Mouse (Mus musculus) bone marrow, adult 2 months (tissue): Measurements from ENCODE around the gene Clcn6. TPM values are rescaled to one million over a fixed set of nuclear protein-coding genes. Genes with fewer than 3 reads are reported as not detected.

Experiments
- H3K27ac ChIP-seq: fragments of 200-500 bp; 2 replicates; pipeline ENCODE4 v1.5.1; 2012; ENCODE audit warnings: low read depth, mild to moderate bottlenecking, control low read depth, inconsistent platforms, low read length; ENCODE audit not compliant: control insufficient read depth, poor library complexity, insufficient read depth
- H3K4me1 ChIP-seq: fragments of 200-500 bp; 2 replicates; pipeline ENCODE4 v1.6.1; 2011; ENCODE audit warnings: low read length; ENCODE audit not compliant: control insufficient read depth, insufficient read depth
- H3K4me3 ChIP-seq: fragments of 200-500 bp; replicated peaks from 2 replicates; pipeline ENCODE3; 2011; ENCODE audit warnings: mild to moderate bottlenecking, low read depth, low read length, control low read depth; ENCODE audit not compliant: control insufficient read depth
- CTCF ChIP-seq: fragments of 200-500 bp; IDR thresholded peaks from 2 replicates; pipeline ENCODE4 v1.5.1; 2011; ENCODE audit warnings: low read length, control low read depth; ENCODE audit not compliant: control insufficient read depth, insufficient read depth
- POLR2A ChIP-seq: fragments of 200-500 bp; IDR thresholded peaks from 2 replicates; pipeline ENCODE4 v1.6.1; 2011; ENCODE audit warnings: low read depth, mild to moderate bottlenecking, control low read depth, low read length, borderline replicate concordance; ENCODE audit not compliant: control insufficient read depth
- WGBS: fragments of 180-500 bp; shearing (Covaris S2); methylation state at CpG from one replicate; pipeline ENCODE4 v1.1.7; 2018; 5-methylcytosine and 5-hydroxymethylcytosine counted together
- polyA plus RNA-seq: library from polyadenylated mRNA; stranded (reverse); fragments of >200 nt; gene quantifications from 2 replicates; pipeline ENCODE4 v1.2.4, GENCODE M21; 2011; ENCODE audit warnings: low replicate concordance; ENCODE audit not compliant: missing spikeins, insufficient read depth, insufficient read length

Clcn6 gene
- polyA plus RNA-seq, 1 experiment = 6.8 TPM

DNA sequence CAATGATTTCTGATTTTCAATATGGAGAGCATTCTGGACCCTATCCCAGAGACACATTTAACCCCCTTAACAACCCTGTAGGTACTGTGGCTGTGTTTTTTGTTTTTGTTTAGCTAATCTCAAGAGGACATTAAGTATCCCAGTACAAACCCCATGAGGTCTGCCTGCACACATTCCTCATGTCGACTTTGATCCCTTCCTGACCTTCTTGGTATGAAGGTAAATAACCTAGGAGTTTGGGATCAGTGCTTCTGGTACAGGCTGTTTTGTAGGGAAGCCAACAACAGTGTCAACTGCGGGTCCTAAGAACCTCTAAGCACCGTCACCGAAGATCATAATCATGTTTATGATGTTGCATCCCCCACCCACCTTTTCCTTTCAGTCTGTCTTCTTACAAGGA is 60.9 kb downstream of the Clcn6 start:
- TF ChIP-seq POLR2A (no peak), CTCF (no peak)
- Histone ChIP-seq H3K4me3 (no peak overlapping the region), H3K4me1 (no peaks in the 10 kb centered on the region), H3K27ac (no peak overlapping the region)
- 68% methylated on average over 4 of the region's 4 CpGs for WGBS

DNA sequence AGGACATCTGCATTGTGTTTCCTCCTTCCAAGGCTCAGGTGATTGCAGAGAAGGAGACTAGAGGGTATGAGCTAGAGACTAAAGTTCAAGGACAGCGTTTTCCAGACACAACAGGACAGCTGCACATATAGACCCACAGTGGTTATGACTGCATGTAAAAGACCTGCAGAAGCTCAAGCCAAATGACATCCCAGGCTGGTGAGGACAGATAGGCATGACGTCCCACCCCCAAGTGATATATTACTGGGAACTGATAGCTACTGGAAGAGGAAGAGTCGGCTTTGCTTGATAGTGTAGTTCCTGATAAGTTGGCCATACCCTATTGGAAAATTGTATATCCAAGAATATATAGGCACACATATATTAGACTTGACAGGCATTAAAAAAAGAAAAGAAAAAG is 62.4 kb downstream of the Clcn6 start:
- 63% methylated on average over 3 of the region's 3 CpGs for WGBS
- Histone ChIP-seq H3K4me3 (no peak overlapping the region), H3K4me1 (no peaks in the 10 kb centered on the region), H3K27ac (no peak overlapping the region)
- no peak for TF ChIP-seq CTCF
- no peak for TF ChIP-seq POLR2A

DNA sequence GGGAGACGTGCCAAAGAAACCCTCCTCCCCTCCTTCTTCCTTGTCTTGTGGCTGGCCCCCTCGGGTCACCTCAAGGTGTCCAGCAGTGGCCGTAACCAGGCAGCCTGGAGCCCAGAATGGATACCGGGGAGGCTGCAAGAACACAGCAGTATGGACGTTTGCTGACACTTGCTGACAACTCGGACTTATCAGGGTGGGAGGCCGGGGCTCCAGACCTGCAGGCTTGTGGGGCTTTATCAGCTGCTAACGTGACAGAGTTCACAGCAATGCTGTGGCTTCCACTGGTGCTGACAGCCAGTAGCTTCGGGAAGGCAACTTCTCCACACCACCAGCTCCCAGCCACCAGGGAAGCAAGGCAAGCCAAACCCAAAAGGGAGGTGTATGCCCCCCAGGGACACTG is 69.3 kb downstream of the Clcn6 start:
- Histone ChIP-seq H3K27ac (no peak overlapping the region; the same call in 1 of the 2 replicates), H3K4me3 (no peak overlapping the region), H3K4me1 (no peaks in the 10 kb centered on the region)
- 45% methylated on average over 9 of the region's 9 CpGs for WGBS
- no peak for TF ChIP-seq POLR2A
- TF ChIP-seq CTCF = no peak

DNA sequence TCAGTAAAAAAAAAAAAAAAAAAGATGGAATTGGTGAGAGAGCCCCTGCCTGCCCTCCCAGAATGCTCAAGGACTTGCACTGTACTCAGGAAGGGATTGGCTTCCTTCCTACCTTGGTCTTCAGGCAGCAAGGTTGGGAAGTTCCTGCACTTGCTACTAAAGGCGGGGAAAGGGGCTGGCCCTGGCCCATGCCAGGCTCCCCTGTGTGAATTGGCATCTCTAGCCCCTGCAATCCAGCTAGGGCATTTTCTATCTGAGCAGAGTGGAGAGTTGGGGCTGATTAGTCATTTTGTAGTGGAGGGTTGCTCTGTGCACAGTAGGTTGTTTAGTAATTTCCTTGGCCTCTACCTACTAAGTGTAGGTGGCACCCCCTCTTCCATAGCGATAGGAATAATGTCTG is 69.8 kb downstream of the Clcn6 start:
- H3K4me3 ChIP-seq = no peak overlapping the region
- no peak overlapping the region for H3K27ac ChIP-seq
- WGBS = 67% methylated on average over 2 of the region's 2 CpGs
- H3K4me1 ChIP-seq = no peaks in the 10 kb centered on the region
- no peak for TF ChIP-seq CTCF
- TF ChIP-seq POLR2A = no peak

DNA sequence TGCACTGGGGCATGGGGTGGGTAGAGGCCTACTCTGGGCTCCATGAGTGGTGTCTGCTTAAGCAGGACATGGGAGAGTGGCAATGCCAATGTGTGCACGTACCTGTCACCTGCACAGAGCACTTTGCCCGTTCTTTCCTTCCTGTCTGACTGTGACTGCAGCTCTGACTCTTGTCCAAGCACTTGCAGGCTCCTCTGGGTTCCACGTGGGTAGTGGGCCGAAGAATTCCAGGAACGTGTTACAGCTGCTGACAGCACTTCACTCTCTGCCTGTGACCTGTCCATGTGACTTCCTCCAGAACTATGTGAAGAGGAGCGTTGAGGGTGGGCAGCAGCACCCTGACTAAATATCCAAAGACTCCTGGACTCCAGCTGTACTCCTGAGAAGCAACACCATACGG is 72.9 kb downstream of the Clcn6 start:
- Histone ChIP-seq H3K4me3 (no peak overlapping the region), H3K4me1 (no peaks in the 10 kb centered on the region), H3K27ac (no peak overlapping the region)
- TF ChIP-seq CTCF (no peak), POLR2A (no peak)
- WGBS = 59% methylated on average over 7 of the region's 7 CpGs

DNA sequence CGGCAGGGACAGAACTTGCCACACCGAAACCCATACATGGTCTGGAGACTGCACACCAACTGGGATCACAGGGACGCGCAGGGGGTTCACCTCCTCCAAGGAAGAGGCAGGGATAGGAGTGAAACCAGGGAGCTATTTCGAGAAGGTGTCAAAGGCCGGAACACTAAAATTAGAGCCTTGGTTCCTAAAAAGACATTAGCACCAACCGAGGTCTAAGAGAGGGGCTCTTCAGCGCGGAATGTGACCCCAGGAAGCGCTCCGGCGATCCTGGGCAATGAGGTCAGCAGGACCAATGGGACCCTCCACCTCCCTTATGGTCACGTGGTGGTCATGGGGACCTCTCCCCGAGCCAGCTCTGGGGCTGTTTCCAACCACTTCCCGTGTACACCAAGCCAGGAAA is 75.0 kb downstream of the Clcn6 start:
- Histone ChIP-seq H3K27ac (no peak overlapping the region), H3K4me3 (no peak overlapping the region), H3K4me1 (no peaks in the 10 kb centered on the region)
- WGBS = 81% methylated on average over 15 of the region's 15 CpGs
- TF ChIP-seq CTCF = no peak
- TF ChIP-seq POLR2A = no peak

DNA sequence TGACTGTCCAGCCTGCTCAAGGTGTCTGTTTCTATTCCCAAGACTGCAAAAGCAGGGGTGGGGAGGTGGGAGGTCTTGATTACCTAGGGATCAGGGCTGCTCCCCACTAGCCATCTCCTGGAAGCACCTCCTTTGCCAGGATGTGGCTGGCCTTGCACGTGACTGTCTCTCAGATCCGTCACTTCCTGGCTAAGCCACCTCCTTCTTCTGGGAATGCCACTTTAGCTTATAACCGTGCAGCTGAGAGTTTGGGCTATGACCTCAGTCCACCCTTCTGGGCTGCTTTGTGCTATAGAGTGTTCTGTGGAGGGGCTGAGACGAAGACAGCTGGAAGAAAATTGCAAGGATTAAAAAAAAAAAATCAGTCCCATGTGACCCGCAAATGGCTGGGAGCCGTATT is 75.8 kb downstream of the Clcn6 start:
- 52% methylated on average over 6 of the region's 6 CpGs for WGBS
- H3K27ac ChIP-seq = no peak overlapping the region
- no peaks in the 10 kb centered on the region for H3K4me1 ChIP-seq
- TF ChIP-seq CTCF = no peak
- no peak for TF ChIP-seq POLR2A
- H3K4me3 ChIP-seq = no peak overlapping the region

DNA sequence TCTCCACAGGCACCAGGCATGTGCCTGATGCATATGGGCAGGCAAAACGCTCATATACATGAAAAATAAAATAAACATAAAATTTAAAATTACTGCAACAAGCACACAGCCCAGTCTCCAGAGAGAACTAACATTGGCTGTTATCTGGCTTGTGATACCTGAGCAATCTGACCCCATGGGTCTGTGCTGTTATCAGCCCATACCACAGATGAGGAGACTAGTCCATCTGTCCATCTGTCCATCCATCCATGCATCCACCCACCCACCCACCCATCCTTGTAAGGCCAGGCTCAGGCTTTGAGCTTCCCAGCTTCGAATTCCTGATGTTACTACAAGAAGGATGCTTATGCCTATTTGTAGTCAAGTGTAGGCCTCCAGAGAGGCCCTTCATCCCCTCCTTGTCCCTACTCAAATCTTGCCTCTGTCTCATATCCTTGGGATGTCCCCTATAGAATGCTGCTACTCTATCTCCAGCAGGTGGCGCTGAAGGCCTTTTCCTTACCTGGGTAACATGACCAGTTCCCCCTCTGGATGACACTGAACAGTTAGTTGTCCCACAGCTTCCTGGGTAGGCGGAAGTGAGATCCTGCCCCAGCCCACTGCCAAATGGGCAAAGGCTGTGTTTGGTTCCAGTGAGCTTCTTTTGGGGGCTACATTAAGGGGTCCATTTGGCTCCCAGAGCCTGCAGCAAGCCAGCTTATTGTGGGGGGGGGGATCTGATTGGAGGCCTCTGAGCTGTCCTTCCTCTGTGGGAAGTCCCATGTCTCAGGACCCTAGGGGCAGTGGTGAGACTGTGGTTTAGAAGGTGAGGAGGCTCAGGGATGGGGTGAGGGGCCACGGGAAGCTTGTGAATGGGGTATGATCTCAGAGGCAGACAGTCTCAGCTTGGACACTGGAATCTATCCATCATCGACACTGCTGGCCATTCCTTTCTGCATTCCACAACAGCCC is 78.5 kb downstream of the Clcn6 start:
- H3K4me1 ChIP-seq = no peaks in the 10 kb centered on the region
- 37% methylated on average over 6 of the region's 6 CpGs for WGBS
- no peak overlapping the region for H3K27ac ChIP-seq
- no peak overlapping the region for H3K4me3 ChIP-seq
- no peak for TF ChIP-seq POLR2A
- TF ChIP-seq CTCF = peak; percentile 71

DNA sequence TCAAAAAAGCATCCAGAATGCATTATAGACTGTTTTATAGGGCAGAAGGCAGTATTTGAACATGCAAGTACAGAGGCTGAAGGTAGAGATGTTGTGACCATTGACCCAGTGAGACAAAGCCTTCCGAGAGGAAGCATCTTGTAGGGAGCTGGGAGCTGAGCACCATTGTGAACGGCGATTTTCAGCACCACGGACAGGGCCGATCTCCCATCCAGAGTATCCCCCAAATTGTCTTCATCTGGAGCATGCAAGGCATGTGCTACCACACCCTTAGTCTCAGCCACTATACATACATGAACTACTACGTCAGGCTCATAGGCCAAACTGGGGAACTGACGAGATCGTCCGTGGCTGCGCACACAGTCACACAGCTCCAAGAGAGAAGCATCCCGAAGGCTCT is 81.5 kb downstream of the Clcn6 start:
- no peaks in the 10 kb centered on the region for H3K4me1 ChIP-seq
- WGBS = 41% methylated on average over 11 of the region's 11 CpGs
- H3K27ac ChIP-seq = no peak overlapping the region
- TF ChIP-seq POLR2A = no peak
- no peak for TF ChIP-seq CTCF
- H3K4me3 ChIP-seq = no peak overlapping the region

Other genes starting within 250 kb of the Clcn6 start
- gene Zfp984, start 229.0 kb downstream of the Clcn6 start, polyA plus RNA-seq = 6.1 and 13.8 TPM in 2 replicates
- 2.0 and 4.5 TPM in 2 replicates for gene Zfp933, start 190.5 kb downstream of the Clcn6 start, polyA plus RNA-seq
- gene Miip, start 170.0 kb downstream of the Clcn6 start, polyA plus RNA-seq = 88.5 and 129 TPM in 2 replicates
- gene Fv1, start 169.8 kb downstream of the Clcn6 start, polyA plus RNA-seq = 2.1 and 3.3 TPM in 2 replicates
- gene Mfn2, start 134.1 kb downstream of the Clcn6 start, polyA plus RNA-seq = 12.1 and 23.5 TPM in 2 replicates
- 5.6 and 10.2 TPM in 2 replicates for gene Plod1, start 102.1 kb downstream of the Clcn6 start, polyA plus RNA-seq
- gene 2510039O18Rik, start 97.9 kb downstream of the Clcn6 start, polyA plus RNA-seq = 12.4 and 19.6 TPM in 2 replicates
- gene Nppb, start 53.0 kb downstream of the Clcn6 start, polyA plus RNA-seq = not detected in 2 replicates
- gene Nppa, start 38.1 kb downstream of the Clcn6 start, polyA plus RNA-seq = not detected in 2 replicates
- 5.2 and 9.6 TPM in 2 replicates for gene Mthfr, start 256 bp upstream of the Clcn6 start, polyA plus RNA-seq
- gene Agtrap, start 49.2 kb upstream of the Clcn6 start, polyA plus RNA-seq = 10.0 and 20.9 TPM in 2 replicates
- 7.4 and 13.9 TPM in 2 replicates for gene Mad2l2, start 91.6 kb upstream of the Clcn6 start, polyA plus RNA-seq
- gene Draxin, start 91.9 kb upstream of the Clcn6 start, polyA plus RNA-seq = 1.7 and 5.6 TPM in 2 replicates
- gene Fbxo6, start 113.3 kb upstream of the Clcn6 start, polyA plus RNA-seq = 3.4 and 11.2 TPM in 2 replicates
- gene Fbxo44, start 121.7 kb upstream of the Clcn6 start, polyA plus RNA-seq = 1.7 TPM in 1 of 2 replicates, not detected in the other
- gene Fbxo2, start 121.8 kb upstream of the Clcn6 start, polyA plus RNA-seq = not detected in 2 replicates
- not detected in 2 replicates for gene Disp3, start 249.1 kb upstream of the Clcn6 start, polyA plus RNA-seq